13 mouse cellular contexts compared by ENCODE assay signal in genomic region chr7:89456380-89457076, GRCm38 (mm10). TPM values are rescaled to one million over a fixed set of nuclear protein-coding genes. Genes with fewer than 3 reads are reported as not detected.
DNase-seq lines count a peak whose midpoint lies in the region; ATAC-seq and TF ChIP-seq lines count a peak whose summit lies in the region.
"Had no signal": no experiment of that assay in that cellular context is flagged by ENCODE, and none has a peak within 500 bp of the region (broad histone marks: within the 10 kb centered on the region; RNA-seq: fewer than 3 reads in every experiment).

No protein-coding gene starts in this region.

- no peaks in the 10 kb centered on the region for H3K36me3 ChIP-seq in forebrain, embryonic 14.5 days (ENCODE audit: control insufficient read depth, insufficient read depth, low read length)
- H3K36me3 ChIP-seq in forebrain, embryonic 10.5 days (replicated peaks), result no peaks in the 10 kb centered on the region
- H3K36me3 ChIP-seq in midbrain, postnatal 0 days (ENCODE audit: insufficient read depth, low read length), result no peaks in the 10 kb centered on the region
- H3K36me3 ChIP-seq in midbrain, embryonic 15.5 days (replicated peaks), result no peaks in the 10 kb centered on the region
- no peaks in the 10 kb centered on the region for H3K36me3 ChIP-seq in hindbrain, embryonic 16.5 days (ENCODE audit: control insufficient read depth, insufficient read depth, low read length)
- no peaks in the 10 kb centered on the region for H3K36me3 ChIP-seq in neural tube, embryonic 15.5 days
- H3K36me3 ChIP-seq: heart, embryonic 10.5 days; hindbrain, embryonic 15.5 days; midbrain, embryonic 12.5 days had no signal

- no peak overlapping the region for H3K4me3 ChIP-seq in forebrain, embryonic 14.5 days (ENCODE audit: low read depth, low read length)
- no peak overlapping the region for H3K4me3 ChIP-seq in forebrain, embryonic 10.5 days
- no peak overlapping the region for H3K4me3 ChIP-seq in midbrain, postnatal 0 days (ENCODE audit: low read depth, low read length)
- no peak overlapping the region for H3K4me3 ChIP-seq in midbrain, embryonic 15.5 days
- no peak overlapping the region for H3K4me3 ChIP-seq in hindbrain, embryonic 16.5 days (ENCODE audit: low read length)
- no peak overlapping the region for H3K4me3 ChIP-seq in neural tube, embryonic 15.5 days (replicated peaks)
- H3K4me3 ChIP-seq: heart, embryonic 10.5 days; hindbrain, embryonic 15.5 days; midbrain, embryonic 12.5 days had no signal

- WGBS in forebrain, embryonic 14.5 days, result 41% methylated on average over 7 of the region's 7 CpGs
- WGBS in forebrain, embryonic 10.5 days, result 56% methylated on average over 7 of the region's 7 CpGs
- WGBS in midbrain, postnatal 0 days, result 54% methylated on average over 7 of the region's 7 CpGs
- WGBS in midbrain, embryonic 15.5 days, result 46% methylated on average over 7 of the region's 7 CpGs
- 33% methylated on average over 7 of the region's 7 CpGs for WGBS in hindbrain, embryonic 16.5 days
- 43% methylated on average over 7 of the region's 7 CpGs for WGBS in neural tube, embryonic 15.5 days

- intact Hi-C loops in heart, postnatal 36 days (cut with DNase I), result no loop called here

- peak; percentile 37; the same call in 1 of the 2 replicates for ATAC-seq in forebrain, embryonic 14.5 days
- no peak for ATAC-seq in midbrain, postnatal 0 days (ENCODE audit: low FRiP score)
- no peak for ATAC-seq in midbrain, embryonic 15.5 days (replicated peaks)
- peak; percentile 79 for ATAC-seq in hindbrain, embryonic 16.5 days
- peak; percentile 55; the same call in 1 of the 2 replicates for ATAC-seq in neural tube, embryonic 15.5 days (ENCODE audit: low FRiP score)

- H3K27me3 ChIP-seq in forebrain, embryonic 14.5 days (replicated peaks; ENCODE audit: control insufficient read depth, insufficient read depth, low read length), result no peaks in the 10 kb centered on the region
- no peaks in the 10 kb centered on the region for H3K27me3 ChIP-seq in forebrain, embryonic 10.5 days (ENCODE audit: poor library complexity, severe bottlenecking)
- H3K27me3 ChIP-seq in midbrain, postnatal 0 days (ENCODE audit: insufficient read depth, low read length), result no peaks in the 10 kb centered on the region
- no peaks in the 10 kb centered on the region for H3K27me3 ChIP-seq in midbrain, embryonic 15.5 days (replicated peaks)
- H3K27me3 ChIP-seq in hindbrain, embryonic 16.5 days (replicated peaks; ENCODE audit: control insufficient read depth, insufficient read depth, low read length), result no peaks in the 10 kb centered on the region
- H3K27me3 ChIP-seq in neural tube, embryonic 15.5 days (replicated peaks), result no peaks in the 10 kb centered on the region
- H3K27me3 ChIP-seq: hindbrain, embryonic 15.5 days; midbrain, embryonic 12.5 days had no signal

- no peak overlapping the region for H3K27ac ChIP-seq in forebrain, embryonic 14.5 days (ENCODE audit: low read depth, low read length)
- no peak overlapping the region; the same call in 1 of the 2 replicates for H3K27ac ChIP-seq in forebrain, embryonic 10.5 days
- no peak overlapping the region for H3K27ac ChIP-seq in midbrain, postnatal 0 days (ENCODE audit: low read depth, low read length)
- H3K27ac ChIP-seq in midbrain, embryonic 15.5 days, result no peak overlapping the region
- H3K27ac ChIP-seq in hindbrain, embryonic 16.5 days (ENCODE audit: low read depth, low read length), result no peak overlapping the region
- H3K27ac ChIP-seq in neural tube, embryonic 15.5 days (replicated peaks), result no peak overlapping the region
- H3K27ac ChIP-seq: heart, embryonic 10.5 days; hindbrain, embryonic 15.5 days; midbrain, embryonic 12.5 days had no signal

- no peaks in the 10 kb centered on the region; the same call in 1 of the 2 replicates for H3K4me1 ChIP-seq in forebrain, embryonic 14.5 days (ENCODE audit: control insufficient read depth, insufficient read depth, low read length)
- H3K4me1 ChIP-seq in forebrain, embryonic 10.5 days, result peaks cover 15% of the 10 kb centered on the region
- H3K4me1 ChIP-seq in midbrain, postnatal 0 days (ENCODE audit: insufficient read depth, low read length), result no peaks in the 10 kb centered on the region
- H3K4me1 ChIP-seq in midbrain, embryonic 15.5 days, result no peaks in the 10 kb centered on the region
- no peaks in the 10 kb centered on the region for H3K4me1 ChIP-seq in hindbrain, embryonic 16.5 days (ENCODE audit: control insufficient read depth, insufficient read depth, low read depth, low read length)
- H3K4me1 ChIP-seq in neural tube, embryonic 15.5 days, result peaks cover 4% of the 10 kb centered on the region; the same call in 1 of the 2 replicates
- H3K4me1 ChIP-seq: hindbrain, embryonic 15.5 days had no signal

- DNase-seq in forebrain, embryonic 14.5 days (ENCODE audit: low spot score), result peak; percentile 33
- DNase-seq in forebrain, embryonic 10.5 days (ENCODE audit: extremely low spot score, low spot score), result no peak
- peak; percentile 24 for DNase-seq in midbrain, postnatal 0 days (ENCODE audit: low spot score)
- no peak for DNase-seq in adrenal gland, adult (ENCODE audit: inconsistent age in 2 of 2, low spot score in 1 of 2)
- DNase-seq in heart, postnatal 36 days, result no peak
- DNase-seq: adrenal gland, postnatal 25 days; cerebellum, adult 11 months had no signal

- no peaks in the 10 kb centered on the region for H3K9me3 ChIP-seq in forebrain, embryonic 14.5 days (replicated peaks; ENCODE audit: control insufficient read depth, low read length)
- no peaks in the 10 kb centered on the region for H3K9me3 ChIP-seq in forebrain, embryonic 10.5 days
- no peaks in the 10 kb centered on the region for H3K9me3 ChIP-seq in midbrain, postnatal 0 days (ENCODE audit: low read length)
- H3K9me3 ChIP-seq in midbrain, embryonic 15.5 days, result no peaks in the 10 kb centered on the region
- no peaks in the 10 kb centered on the region for H3K9me3 ChIP-seq in hindbrain, embryonic 16.5 days (ENCODE audit: control insufficient read depth, low read length)
- no peaks in the 10 kb centered on the region for H3K9me3 ChIP-seq in neural tube, embryonic 15.5 days (replicated peaks)
- H3K9me3 ChIP-seq: heart, embryonic 10.5 days; hindbrain, embryonic 15.5 days; midbrain, embryonic 12.5 days had no signal

- no peak overlapping the region for H3K4me2 ChIP-seq in forebrain, embryonic 14.5 days (ENCODE audit: low read length)
- no peak overlapping the region for H3K4me2 ChIP-seq in midbrain, postnatal 0 days (ENCODE audit: low read depth, low read length, poor library complexity, severe bottlenecking)
- no peak overlapping the region for H3K4me2 ChIP-seq in midbrain, embryonic 15.5 days
- H3K4me2 ChIP-seq in hindbrain, embryonic 16.5 days (ENCODE audit: low read length), result no peak overlapping the region
- no peak overlapping the region for H3K4me2 ChIP-seq in neural tube, embryonic 15.5 days
- H3K4me2 ChIP-seq: hindbrain, embryonic 15.5 days; midbrain, embryonic 12.5 days had no signal

- no peak for TF ChIP-seq CTCF in midbrain, postnatal 0 days (IDR thresholded peaks at IDR 0.05)

- no peak overlapping the region for H3K9ac ChIP-seq in forebrain, embryonic 14.5 days (ENCODE audit: low read length)
- H3K9ac ChIP-seq in midbrain, postnatal 0 days (replicated peaks; ENCODE audit: low read length, poor library complexity, severe bottlenecking), result no peak overlapping the region
- no peak overlapping the region for H3K9ac ChIP-seq in midbrain, embryonic 15.5 days
- H3K9ac ChIP-seq in hindbrain, embryonic 16.5 days (ENCODE audit: low read depth, low read length), result no peak overlapping the region
- no peak overlapping the region for H3K9ac ChIP-seq in neural tube, embryonic 15.5 days (replicated peaks)
- H3K9ac ChIP-seq: hindbrain, embryonic 15.5 days; midbrain, embryonic 12.5 days had no signal

RNA-seq across cellular contexts. Expression of gene Fzd4, which starts 52.4 kb away (rescaled TPM):
- 1.6 and 2.1 TPM in 2 replicates for polyA plus RNA-seq in forebrain, embryonic 14.5 days (2014; fragmentation: Nextera tagmentation; extraction: Ambion mirVana)
- polyA plus RNA-seq in forebrain, embryonic 10.5 days (2016; fragmentation: Nextera tagmentation; extraction: Ambion mirVana), result 5.9 and 6.8 TPM in 2 replicates
- 3.9 and 4.4 TPM in 2 replicates for total RNA-seq in midbrain, postnatal 0 days (2014; rRNA removed)
- polyA plus RNA-seq in midbrain, postnatal 0 days (2015; fragmentation: Nextera tagmentation; extraction: Ambion mirVana), result 1.2 and 1.5 TPM in 2 replicates
- 1.6 and 1.7 TPM in 2 replicates for polyA plus RNA-seq in midbrain, embryonic 15.5 days (2015; fragmentation: Nextera tagmentation; extraction: Ambion mirVana)
- polyA plus RNA-seq in hindbrain, embryonic 16.5 days (2015; fragmentation: Nextera tagmentation; extraction: Ambion mirVana), result 2.1 and 2.6 TPM in 2 replicates
- polyA plus RNA-seq in neural tube, embryonic 15.5 days (2015; fragmentation: Nextera tagmentation; extraction: Ambion mirVana), result 2.5 and 3.4 TPM in 2 replicates
- total RNA-seq in heart, postnatal 36 days (2021), result 10 to 100 TPM; 31.6 to 35.8 TPM

RNA-seq across cellular contexts. Expression of gene Tmem135, which starts 52.5 kb away (rescaled TPM):
- 16.2 and 22.2 TPM in 2 replicates for polyA plus RNA-seq in forebrain, embryonic 14.5 days (2014; fragmentation: Nextera tagmentation; extraction: Ambion mirVana)
- polyA plus RNA-seq in forebrain, embryonic 10.5 days (2016; fragmentation: Nextera tagmentation; extraction: Ambion mirVana), result 16.1 and 16.5 TPM in 2 replicates
- 34.9 and 35.7 TPM in 2 replicates for total RNA-seq in midbrain, postnatal 0 days (2014; rRNA removed)
- 28.7 and 33.5 TPM in 2 replicates for polyA plus RNA-seq in midbrain, postnatal 0 days (2015; fragmentation: Nextera tagmentation; extraction: Ambion mirVana)
- 28.0 and 32.8 TPM in 2 replicates for polyA plus RNA-seq in midbrain, embryonic 15.5 days (2015; fragmentation: Nextera tagmentation; extraction: Ambion mirVana)
- polyA plus RNA-seq in hindbrain, embryonic 16.5 days (2015; fragmentation: Nextera tagmentation; extraction: Ambion mirVana), result 29.4 and 34.3 TPM in 2 replicates
- polyA plus RNA-seq in neural tube, embryonic 15.5 days (2015; fragmentation: Nextera tagmentation; extraction: Ambion mirVana), result 29.0 and 30.7 TPM in 2 replicates
- total RNA-seq in heart, postnatal 36 days (2021), result 10 to 100 TPM; 43.3 to 51.3 TPM

Comparison
In these comparisons a context has a peak if more than half of its experiments do, and no peak if none do; other contexts are left out.
1. DNase-seq: peak in forebrain, embryonic 14.5 days (single experiment) and midbrain, postnatal 0 days (single experiment); none in forebrain, embryonic 10.5 days (single experiment), adrenal gland, adult (0 of 2) and heart, postnatal 36 days (0 of 2).
2. ATAC-seq: peak in forebrain, embryonic 14.5 days (single experiment), hindbrain, embryonic 16.5 days (single experiment) and neural tube, embryonic 15.5 days (single experiment); none in midbrain, postnatal 0 days (single experiment) and midbrain, embryonic 15.5 days (single experiment).